ENCODE assay signal across 8 mouse cellular contexts in genomic region chr7:19750217-19751069, GRCm38 (mm10). TPM values are rescaled to one million over a fixed set of nuclear protein-coding genes. Genes with fewer than 3 reads are reported as not detected.
A peak's percentile ranks its signal among the peaks of the same experiment; 100 is the strongest.
DNase-seq lines count a peak whose midpoint lies in the region; ATAC-seq lines count a peak whose summit lies in the region.

TSS of gene Nectin2 (minus strand) at chr7:19750483.

- 18% methylated on average over 19 of the region's 19 CpGs for WGBS in hindbrain, embryonic 13.5 days

- H3K9me3 ChIP-seq in hindbrain, embryonic 13.5 days: no peaks in the 10 kb centered on the region

- peak; percentile 90 for DNase-seq in R1 (ENCODE audit: low read depth, low spot score)
- DNase-seq in cerebellum, postnatal 25 days: peak; percentile 68 to 81
- DNase-seq in frontal cortex, postnatal 25 days (ENCODE audit: low spot score in 2 of 2): peak; percentile 60 to 70
- peak; percentile 81 for DNase-seq in layer of hippocampus, postnatal 25 days (ENCODE audit: extremely low spot score in 1 of 2, low spot score in 1 of 2)
- peak; percentile 93 for DNase-seq in lung, postnatal 25 days (ENCODE audit: low spot score)
- DNase-seq in retina, adult 2 months (ENCODE audit: low read depth, low spot score): peak; percentile 57
- DNase-seq in thymus, postnatal 25 days: peak; percentile 62

- H3K9ac ChIP-seq in hindbrain, embryonic 13.5 days: peak within 1 kb of the TSS; percentile 93

- H3K4me2 ChIP-seq in hindbrain, embryonic 13.5 days: peak within 1 kb of the TSS; percentile 85

- H3K27me3 ChIP-seq in hindbrain, embryonic 13.5 days: no peaks in the 10 kb centered on the region

- no peaks in the 10 kb centered on the region for H3K36me3 ChIP-seq in hindbrain, embryonic 13.5 days

- H3K4me3 ChIP-seq in hindbrain, embryonic 13.5 days: peak within 1 kb of the TSS; percentile 79

- peak; percentile 64 for ATAC-seq in hindbrain, embryonic 13.5 days (ENCODE audit: low FRiP score)

- peaks cover 37% of the 10 kb centered on the region for H3K4me1 ChIP-seq in hindbrain, embryonic 13.5 days (replicated peaks)

- H3K27ac ChIP-seq in hindbrain, embryonic 13.5 days: peak within 1 kb of the TSS; percentile 90

RNA-seq across cellular contexts. Expression of gene Nectin2, which starts in this region (rescaled TPM):
- polyA plus RNA-seq in hindbrain, embryonic 13.5 days (2015; fragmentation: Nextera tagmentation; extraction: Ambion mirVana): 49.1 and 49.8 TPM in 2 replicates
- total RNA-seq in layer of hippocampus, postnatal 25 days (2021): 1 to 10 TPM; 7.9 to 9.1 TPM

Comparison
In these comparisons a context has a peak if more than half of its experiments do, and no peak if none do; other contexts are left out.
1. Peak in every context shown above with its lines: DNase-seq, ATAC-seq, H3K4me3 ChIP-seq and H3K27ac ChIP-seq.